Mouse (Mus musculus) erythroblast, embryonic 14.5 days (primary cell): ENCODE data around the gene Psmd12.

Experiments used
- GATA1 ChIP-seq: IDR thresholded peaks from 2 replicates; pipeline ENCODE4 v1.6.1; 2012; ENCODE audit warnings: low read length, inconsistent platforms, mixed read lengths
- TAL1 ChIP-seq: IDR thresholded peaks from 3 replicates; pipeline ENCODE4 v1.6.1; 2012; ENCODE audit warnings: low read length, inconsistent platforms, mixed read lengths

DNA sequence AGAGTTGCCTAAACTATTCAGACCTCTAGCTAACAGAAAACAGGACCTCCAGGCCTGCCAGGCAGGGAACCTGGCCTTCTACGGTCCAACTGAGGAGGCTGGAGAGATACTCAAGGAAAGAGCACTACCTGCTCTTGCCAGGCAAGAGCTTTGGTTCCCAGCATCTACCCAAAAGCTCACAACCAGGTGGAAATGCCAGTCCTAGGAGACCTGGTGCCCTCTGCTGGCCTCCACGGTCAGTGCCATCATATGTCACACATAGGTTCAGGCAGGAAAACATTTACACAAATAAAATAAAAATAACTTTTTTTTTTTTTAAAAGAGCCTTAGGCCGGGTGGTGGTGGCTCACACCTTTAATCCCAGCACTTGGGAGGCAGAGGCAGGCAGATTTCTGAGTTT lies 16.8 kb upstream of the Psmd12 start:
- no peak for TF ChIP-seq GATA1
- TF ChIP-seq TAL1: no peak
